Mouse (Mus musculus) embryonic facial prominence, embryonic 14.5 days (tissue): ENCODE measurements around the gene Arl16. TPM values are rescaled to one million over a fixed set of nuclear protein-coding genes. Genes with fewer than 3 reads are reported as not detected.

ENCODE experiments used
- ATAC-seq: fragments of 200-750 bp; cut with Nextera tagmentation; 2 replicates; pipeline ENCODE4 v1.8.0; 2017; ENCODE audit warnings: low read depth, moderate number of reproducible peaks, moderate TSS enrichment
- DNase-seq: peaks from one replicate; pipeline ENCODE4 v3.0.0-alpha.2; 2015; ENCODE audit warnings: low spot score
- H3K27ac ChIP-seq: fragments of 300-500 bp; sonication (generic); replicated peaks from 2 replicates; pipeline ENCODE4 v1.5.1; 2014; ENCODE audit warnings: low read depth, mild to moderate bottlenecking, low read length, moderate library complexity
- H3K27me3 ChIP-seq: fragments of 300-500 bp; sonication (generic); replicated peaks from 2 replicates; pipeline ENCODE4 v1.6.1; 2014; ENCODE audit warnings: low read length; ENCODE audit not compliant: control insufficient read depth, insufficient read depth
- H3K36me3 ChIP-seq: fragments of 300-500 bp; sonication (generic); 2 replicates; pipeline ENCODE4 v1.6.1; 2014; ENCODE audit warnings: low read length, mixed read lengths; ENCODE audit not compliant: control insufficient read depth, insufficient read depth
- H3K4me1 ChIP-seq: fragments of 300-500 bp; sonication (generic); 2 replicates; pipeline ENCODE4 v1.6.1; 2014; ENCODE audit warnings: antibody characterized with exemption, low read length; ENCODE audit not compliant: control insufficient read depth, insufficient read depth
- H3K4me2 ChIP-seq: fragments of 300-500 bp; sonication (generic); 2 replicates; pipeline ENCODE4 v1.6.1; 2014; ENCODE audit warnings: low read depth, mild to moderate bottlenecking, low read length, moderate library complexity, mixed read lengths
- H3K4me3 ChIP-seq: fragments of 300-500 bp; sonication (generic); 2 replicates; pipeline ENCODE4 v1.5.1; 2014; ENCODE audit warnings: low read depth, mild to moderate bottlenecking, low read length
- H3K9ac ChIP-seq: fragments of 300-500 bp; sonication (generic); 2 replicates; pipeline ENCODE4 v1.6.1; 2014; ENCODE audit warnings: low read depth, mild to moderate bottlenecking, low read length, moderate library complexity, mixed read lengths
- H3K9me3 ChIP-seq: fragments of 300-500 bp; sonication (generic); 2 replicates; pipeline ENCODE4 v1.6.1; 2016; ENCODE audit warnings: low read length; ENCODE audit not compliant: control insufficient read depth
- WGBS: fragments of 180-500 bp; shearing (Covaris S2); extraction: QIAGEN DNeasy Blood & Tissue Kit; methylation state at CpG from one replicate; pipeline ENCODE4 v1.1.7; 2014; 5-methylcytosine and 5-hydroxymethylcytosine counted together
- polyA plus RNA-seq: library from polyadenylated mRNA; unstranded; fragments of >200 nt; fragmentation: Nextera tagmentation; extraction: Ambion mirVana; gene quantifications from 2 replicates; pipeline ENCODE4 v1.2.1, GENCODE M21; 2014

Arl16 gene
- polyA plus RNA-seq, 1 experiment from 2014 or later = 43.2 TPM

GRCm38 (mm10) chr11:120497436-120497835 lies 30.0 kb upstream of the Arl16 start:
- WGBS = 97% methylated on average over 3 of the region's 3 CpGs
- Histone ChIP-seq H3K9ac (no peak overlapping the region), H3K4me3 (no peak overlapping the region), H3K9me3 (no peaks in the 10 kb centered on the region), H3K27ac (no peak overlapping the region), H3K36me3 (peaks cover 46% of the 10 kb centered on the region), H3K27me3 (no peaks in the 10 kb centered on the region), H3K4me2 (no peak overlapping the region), H3K4me1 (peaks cover 11% of the 10 kb centered on the region)
- no peak for ATAC-seq
- DNase-seq = no peak

GRCm38 (mm10) chr11:120493911-120494310 lies 26.5 kb upstream of the Arl16 start:
- ATAC-seq = no peak
- no peak overlapping the region for H3K27ac ChIP-seq
- peak overlapping the region; percentile 86 for H3K4me2 ChIP-seq
- no peak overlapping the region; the same call in 1 of the 2 replicates for H3K4me3 ChIP-seq
- H3K9ac ChIP-seq = no peak overlapping the region
- no peaks in the 10 kb centered on the region for H3K9me3 ChIP-seq
- no peaks in the 10 kb centered on the region for H3K27me3 ChIP-seq
- DNase-seq = no peak
- H3K4me1 ChIP-seq = peaks cover 28% of the 10 kb centered on the region
- WGBS = 81% methylated on average over 3 of the region's 3 CpGs
- H3K36me3 ChIP-seq = peaks cover 55% of the 10 kb centered on the region

GRCm38 (mm10) chr11:120493351-120493750 lies 25.9 kb upstream of the Arl16 start:
- peaks cover 55% of the 10 kb centered on the region for H3K36me3 ChIP-seq
- peak overlapping the region; percentile 77 for H3K27ac ChIP-seq
- peaks cover 28% of the 10 kb centered on the region for H3K4me1 ChIP-seq
- no peaks in the 10 kb centered on the region for H3K27me3 ChIP-seq
- H3K4me2 ChIP-seq = peak overlapping the region; percentile 86
- 34% methylated on average over 3 of the region's 3 CpGs for WGBS
- peak overlapping the region; percentile 83 for H3K4me3 ChIP-seq
- H3K9ac ChIP-seq = peak overlapping the region; percentile 86
- no peak for DNase-seq
- no peaks in the 10 kb centered on the region for H3K9me3 ChIP-seq
- no peak for ATAC-seq

- no peaks in the 10 kb centered on the region for H3K9me3 ChIP-seq
- H3K36me3 ChIP-seq = peaks cover 56% of the 10 kb centered on the region
- no peaks in the 10 kb centered on the region for H3K27me3 ChIP-seq
- peak overlapping the region; percentile 77 for H3K27ac ChIP-seq
- peak overlapping the region; percentile 86 for H3K9ac ChIP-seq
- H3K4me1 ChIP-seq = peaks cover 28% of the 10 kb centered on the region
- ATAC-seq (no peak), DNase-seq (peak; percentile 73)
- 21% methylated on average over 3 of the region's 3 CpGs for WGBS
- H3K4me2 ChIP-seq = peak overlapping the region; percentile 86
- peak overlapping the region; percentile 83 for H3K4me3 ChIP-seq
Observed at GRCm38 (mm10) chr11:120492878-120493203, 25.4 kb upstream of the Arl16 start.

GRCm38 (mm10) chr11:120492024-120492877 lies 24.8 kb upstream of the Arl16 start:
- H3K9ac ChIP-seq = peak overlapping the region; percentile 86
- peak; percentile 74 for DNase-seq
- peaks cover 28% of the 10 kb centered on the region for H3K4me1 ChIP-seq
- no peaks in the 10 kb centered on the region for H3K9me3 ChIP-seq
- H3K27me3 ChIP-seq = no peaks in the 10 kb centered on the region
- under 1% methylated on average over 21 of the region's 48 CpGs for WGBS
- H3K27ac ChIP-seq = peak overlapping the region; percentile 86
- H3K4me2 ChIP-seq = peak overlapping the region; percentile 86
- H3K4me3 ChIP-seq = peak overlapping the region; percentile 83
- ATAC-seq = peak; percentile 41
- peaks cover 57% of the 10 kb centered on the region for H3K36me3 ChIP-seq

GRCm38 (mm10) chr11:120491317-120492023 lies 24.1 kb upstream of the Arl16 start, which contains the start of gene Slc25a10:
TSS of gene Slc25a10 (plus strand) at chr11:120491840.
- H3K36me3 ChIP-seq = peaks cover 58% of the 10 kb centered on the region
- WGBS = 2% methylated on average over 21 of the region's 35 CpGs
- ATAC-seq = peak; percentile 88

GRCm38 (mm10) chr11:120490291-120491046 lies 23.1 kb upstream of the Arl16 start:
- Histone ChIP-seq H3K9ac (peak overlapping the region; percentile 86; the same call in 1 of the 2 replicates), H3K4me3 (peak overlapping the region; percentile 83), H3K9me3 (no peaks in the 10 kb centered on the region), H3K4me2 (peak overlapping the region; percentile 86), H3K27me3 (no peaks in the 10 kb centered on the region), H3K4me1 (peaks cover 31% of the 10 kb centered on the region), H3K36me3 (peaks cover 56% of the 10 kb centered on the region), H3K27ac (peak overlapping the region; percentile 86; the same call in 1 of the 2 replicates)
- WGBS = 36% methylated on average over 4 of the region's 4 CpGs
- DNase-seq = no peak
- ATAC-seq = no peak

More at GRCm38 (mm10) chr11:120491317-120492023, 24.1 kb upstream of the Arl16 start, which contains the start of gene Slc25a10:
- Histone ChIP-seq H3K9ac (peak within 1 kb of the TSS; percentile 86), H3K4me3 (peak within 1 kb of the TSS; percentile 83), H3K4me2 (peak within 1 kb of the TSS; percentile 86), H3K27ac (peak within 1 kb of the TSS; percentile 86), H3K27me3 (no peaks in the 10 kb centered on the region), H3K9me3 (no peaks in the 10 kb centered on the region), H3K4me1 (peaks cover 28% of the 10 kb centered on the region)
- DNase-seq = peak; percentile 96
